Mouse (Mus musculus): Measurements from ENCODE around the gene Klrb1c. TPM values are rescaled to one million over a fixed set of nuclear protein-coding genes. Genes with fewer than 3 reads are reported as not detected.
"Not testable (repeated sequence)": the region's sequence is repeated elsewhere in the genome, so short reads cannot be mapped to it uniquely, and the experiment has no call there.

The Klrb1c gene
- polyA plus RNA-seq, 1 experiment from 2014 or later = 0.15 TPM

DNA sequence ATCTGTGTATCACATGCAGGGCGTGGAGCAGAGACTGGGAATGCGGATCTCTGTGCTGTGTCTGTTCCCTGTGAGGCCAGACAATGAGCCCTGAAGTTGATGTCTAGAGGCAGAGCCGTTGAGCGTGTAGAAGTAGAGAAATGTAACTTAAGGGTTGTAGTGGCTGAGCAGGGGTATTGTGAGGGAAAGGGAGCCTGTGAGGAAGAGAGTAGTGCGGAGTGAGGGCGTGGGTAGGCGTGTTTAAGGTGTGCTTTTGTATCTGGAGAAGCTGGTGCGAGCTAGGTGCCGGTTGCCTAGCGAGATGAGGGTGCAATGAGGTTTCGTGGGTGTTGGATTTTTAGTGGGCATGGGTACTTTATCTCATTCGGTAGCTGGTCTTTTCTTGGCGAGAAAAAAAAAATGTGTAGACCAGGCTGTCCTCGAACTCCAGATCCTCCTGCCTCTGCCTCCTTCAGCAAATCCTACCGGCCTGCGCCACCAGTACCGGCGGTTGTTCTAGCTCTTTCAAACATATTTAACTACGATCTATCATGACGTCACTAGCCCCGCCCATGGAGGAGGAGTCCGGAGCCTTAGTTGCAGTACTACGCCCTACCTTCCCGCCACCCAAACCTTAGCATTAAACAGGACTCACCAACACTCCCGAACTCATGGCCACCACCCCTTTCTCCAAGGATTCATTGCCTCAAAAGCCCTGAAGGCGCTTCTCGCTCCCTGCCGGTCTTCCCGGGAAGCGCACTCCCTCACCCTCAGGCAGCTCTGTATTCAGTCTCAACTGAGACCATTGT is 25.1 kb downstream of the Klrb1c start:
- Histone ChIP-seq H3K27ac (replicated peaks) (peak overlapping the region; percentile 60; the same call in 1 of the 2 replicates), H3K4me1 (peaks cover 10% of the 10 kb centered on the region), H3K36me3 (no peaks in the 10 kb centered on the region), H3K4me3 (peak overlapping the region; percentile 62), H3K4me2 (peak overlapping the region; percentile 82), H3K9ac (peak overlapping the region; percentile 82), H3K27me3 (replicated peaks) (no peaks in the 10 kb centered on the region), H3K9me3 (no peaks in the 10 kb centered on the region)
- peak; percentile 88 for ATAC-seq (ENCODE audit: extremely low read depth, insufficient number of reproducible peaks, low FRiP score, low TSS enrichment)
- WGBS = 2% methylated on average over 30 of the region's 30 CpGs

DNA sequence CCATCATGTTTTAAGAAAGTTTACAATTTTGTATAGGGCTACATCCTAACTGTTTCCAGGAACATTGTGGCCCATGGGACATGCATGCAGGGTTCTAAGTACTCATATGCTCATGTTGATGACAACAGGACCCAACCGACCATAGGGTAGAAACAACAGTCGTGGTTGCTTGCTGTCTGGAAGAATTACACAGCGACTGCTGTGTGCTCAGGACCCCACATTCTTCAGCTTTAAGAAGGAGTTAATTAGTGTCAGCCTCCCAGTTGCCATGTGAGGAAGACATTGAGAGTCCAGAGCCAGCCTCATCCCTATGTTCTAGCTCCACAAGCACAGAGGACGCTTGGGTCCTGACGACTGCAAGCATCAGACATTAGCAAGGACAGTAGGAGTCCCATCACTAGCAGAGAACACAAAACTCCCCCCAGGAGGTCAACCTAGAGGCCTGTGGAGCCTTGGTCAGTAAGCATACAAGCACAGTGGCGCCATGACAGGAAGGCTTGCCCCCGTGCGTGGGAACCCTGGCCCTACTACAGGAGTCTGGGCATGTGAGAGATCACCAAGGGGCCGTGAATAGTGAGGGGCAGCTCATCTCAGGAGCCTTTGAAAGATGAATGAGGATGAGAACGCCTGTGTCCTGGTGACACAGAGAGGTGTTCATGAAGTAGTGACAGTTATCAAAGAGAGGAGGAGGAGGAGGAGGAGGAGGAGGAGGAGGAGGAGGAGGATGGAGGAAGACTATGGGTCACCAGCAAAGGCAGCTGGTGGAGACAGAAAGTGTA is 25.9 kb downstream of the Klrb1c start:
- H3K9ac ChIP-seq = peak overlapping the region; percentile 82
- ATAC-seq (ENCODE audit: extremely low read depth, insufficient number of reproducible peaks, low FRiP score, low TSS enrichment); H3K27ac ChIP-seq (replicated peaks); H3K36me3 ChIP-seq; H3K27me3 ChIP-seq (replicated peaks); H3K9me3 ChIP-seq: not testable (repeated sequence)
- WGBS = 73% methylated on average over 9 of the region's 10 CpGs
- H3K4me2 ChIP-seq = peak overlapping the region; percentile 82
- peaks cover 10% of the 10 kb centered on the region for H3K4me1 ChIP-seq
- peak overlapping the region; percentile 62 for H3K4me3 ChIP-seq

DNA sequence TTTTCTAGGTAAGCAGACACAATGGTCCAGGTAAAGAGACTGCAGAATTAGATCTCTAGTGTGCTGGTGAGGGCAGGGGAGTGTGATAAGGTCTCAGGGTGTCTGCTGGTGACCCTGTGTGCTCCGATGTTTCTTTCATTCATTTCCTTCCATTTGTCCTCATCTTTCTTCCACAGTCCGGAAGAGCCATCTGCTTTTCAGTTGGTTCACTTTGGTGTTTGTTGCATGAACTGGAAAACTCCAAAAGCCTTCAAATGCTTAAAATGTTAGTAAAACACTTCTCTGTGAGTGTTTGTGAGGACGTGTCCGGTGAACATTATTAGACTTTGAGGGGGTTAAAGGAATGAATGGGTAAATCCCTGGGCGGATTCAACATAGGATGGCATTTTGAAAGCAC is 27.9 kb downstream of the Klrb1c start:
- ATAC-seq (ENCODE audit: extremely low read depth, insufficient number of reproducible peaks, low FRiP score, low TSS enrichment) = no peak
- Histone ChIP-seq H3K9me3 (no peaks in the 10 kb centered on the region), H3K27me3 (replicated peaks) (no peaks in the 10 kb centered on the region), H3K4me1 (peaks cover 8% of the 10 kb centered on the region), H3K27ac (replicated peaks) (no peak overlapping the region), H3K9ac (peak overlapping the region; percentile 73), H3K4me2 (peak overlapping the region; percentile 65), H3K4me3 (peak overlapping the region; percentile 75), H3K36me3 (no peaks in the 10 kb centered on the region)
- 50% methylated on average over 5 of the region's 5 CpGs for WGBS

DNA sequence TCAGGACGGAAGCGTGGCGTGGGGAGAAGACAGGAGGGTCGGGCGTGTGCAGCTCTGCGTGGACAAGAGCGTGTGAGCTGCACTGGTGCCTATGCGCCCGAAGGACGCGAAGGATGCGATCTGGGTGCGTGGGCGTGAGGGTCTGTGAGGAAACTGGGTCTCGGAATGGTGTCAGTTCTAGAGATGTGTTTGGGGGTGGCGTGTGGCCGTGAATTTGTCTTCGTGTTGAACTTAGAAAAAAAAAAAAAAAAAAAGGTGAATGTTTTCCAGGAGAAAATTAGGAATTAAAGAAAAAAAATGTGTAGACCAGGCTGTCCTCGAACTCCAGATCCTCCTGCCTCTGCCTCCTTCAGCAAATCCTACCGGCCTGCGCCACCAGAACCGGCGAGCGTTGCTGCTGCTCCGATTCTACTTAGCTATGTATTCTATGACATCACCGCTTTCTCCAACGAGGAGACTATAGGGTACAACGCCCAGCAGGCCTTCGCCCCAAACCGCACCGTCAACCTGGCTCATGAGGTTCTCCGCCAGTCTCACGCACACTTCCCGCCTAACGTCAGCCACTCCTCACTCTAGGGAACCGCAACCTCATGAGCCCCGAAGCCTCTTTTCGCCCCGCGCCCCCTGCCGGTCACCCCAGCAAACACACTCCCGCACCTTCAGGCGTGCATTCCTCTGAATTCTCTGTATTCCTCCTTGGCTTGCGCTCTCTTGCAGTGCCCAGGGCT is 28.4 kb downstream of the Klrb1c start:
- peak overlapping the region; percentile 78 for H3K27ac ChIP-seq (replicated peaks)
- WGBS = 2% methylated on average over 44 of the region's 44 CpGs
- peak; percentile 60 for ATAC-seq (ENCODE audit: extremely low read depth, insufficient number of reproducible peaks, low FRiP score, low TSS enrichment)
- peak overlapping the region; percentile 65 for H3K4me2 ChIP-seq
- H3K9me3 ChIP-seq; H3K27me3 ChIP-seq (replicated peaks); H3K4me1 ChIP-seq; H3K36me3 ChIP-seq: not testable (repeated sequence)
- H3K9ac ChIP-seq = peak overlapping the region; percentile 85
- H3K4me3 ChIP-seq = peak overlapping the region; percentile 75

DNA sequence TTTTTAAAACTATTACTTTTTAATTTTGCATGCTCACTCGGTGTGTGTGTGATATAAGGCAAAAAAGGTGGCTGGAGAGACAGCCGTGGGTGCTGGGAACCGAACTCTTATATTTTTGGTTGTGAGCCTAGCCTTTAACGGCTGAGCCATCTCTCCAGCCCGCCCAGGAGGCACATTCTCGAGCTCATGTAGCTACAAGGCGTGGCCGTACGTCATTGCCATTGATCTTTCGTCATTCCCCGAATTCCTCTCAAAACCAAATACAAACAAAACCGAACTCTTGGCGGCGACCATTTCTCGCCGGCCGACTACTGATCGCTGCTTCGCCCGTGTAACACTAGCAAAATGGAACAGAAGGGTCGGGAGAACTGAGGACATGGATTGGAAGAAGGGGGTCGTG is 29.0 kb downstream of the Klrb1c start:
- H3K4me3 ChIP-seq = peak overlapping the region; percentile 75
- not testable (repeated sequence) for ATAC-seq (ENCODE audit: extremely low read depth, insufficient number of reproducible peaks, low FRiP score, low TSS enrichment)
- WGBS = 1% methylated on average over 22 of the region's 22 CpGs

DNA sequence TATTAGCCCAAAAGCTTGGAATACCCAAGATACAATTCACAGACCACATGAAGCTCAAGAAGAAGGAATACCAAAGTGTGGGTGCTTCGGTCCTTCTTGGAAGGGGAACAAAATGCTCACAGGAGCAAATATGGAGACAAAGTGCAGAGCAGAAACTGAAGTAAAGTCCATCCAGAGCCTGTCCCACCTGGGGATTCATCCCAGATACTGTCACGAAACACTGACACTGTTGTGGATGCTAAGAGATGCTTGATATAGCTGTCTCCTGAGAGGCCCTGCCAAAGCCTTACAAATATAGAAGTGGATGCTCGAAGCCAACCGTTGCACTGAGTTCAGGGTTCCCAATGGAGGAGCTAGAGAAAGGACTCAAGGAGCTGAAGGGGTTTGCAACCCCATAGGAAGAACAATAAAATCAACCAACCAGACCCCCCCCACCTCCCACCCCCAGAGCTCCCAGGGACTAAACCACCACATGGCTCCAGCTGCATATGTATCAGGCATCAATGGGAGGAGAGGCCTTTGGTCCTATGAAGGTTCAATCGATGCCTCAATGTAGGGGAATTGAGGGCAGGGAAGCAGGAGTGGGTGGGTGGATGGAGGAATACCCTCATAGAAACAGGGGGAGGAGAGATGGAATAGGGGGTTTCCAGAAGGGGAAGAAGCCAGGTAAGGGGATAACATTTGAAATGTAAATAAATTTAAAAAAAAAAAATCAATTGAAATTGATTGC is 29.6 kb downstream of the Klrb1c start:
- no peak overlapping the region for H3K27ac ChIP-seq (replicated peaks)
- H3K4me1 ChIP-seq = peaks cover 7% of the 10 kb centered on the region; the same call in 1 of the 2 replicates
- ATAC-seq (ENCODE audit: extremely low read depth, insufficient number of reproducible peaks, low FRiP score, low TSS enrichment) = no peak
- no peak overlapping the region for H3K9ac ChIP-seq
- no peaks in the 10 kb centered on the region for H3K27me3 ChIP-seq (replicated peaks)
- H3K4me2 ChIP-seq = peak overlapping the region; percentile 65
- H3K4me3 ChIP-seq = peak overlapping the region; percentile 75
- no peaks in the 10 kb centered on the region for H3K9me3 ChIP-seq
- no peaks in the 10 kb centered on the region for H3K36me3 ChIP-seq
- 75% methylated on average over 5 of the region's 5 CpGs for WGBS

More for the DNA sequence above, 29.0 kb downstream of the Klrb1c start:
- not testable (repeated sequence) for H3K4me1 ChIP-seq; H3K27me3 ChIP-seq (replicated peaks); H3K36me3 ChIP-seq; H3K9me3 ChIP-seq
- Histone ChIP-seq H3K9ac (peak overlapping the region; percentile 85), H3K4me2 (peak overlapping the region; percentile 65), H3K27ac (replicated peaks) (peak overlapping the region; percentile 78)

DNA sequence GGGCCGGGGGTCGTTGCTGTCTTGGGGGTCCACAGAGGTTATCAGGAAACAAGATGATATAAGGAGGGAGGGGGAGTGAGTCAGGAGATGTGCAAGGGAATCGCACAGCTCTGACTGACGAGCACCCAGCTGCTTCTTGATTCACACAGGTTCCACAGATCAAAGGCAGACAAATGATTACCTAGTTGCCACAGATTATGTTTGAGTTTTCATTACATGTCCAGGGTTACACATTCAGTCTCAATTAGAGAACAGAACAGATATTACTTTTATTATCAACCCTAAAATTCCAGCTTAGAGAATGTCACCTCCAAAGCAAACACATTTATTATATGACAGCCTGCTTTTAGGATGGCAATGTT is 33.6 kb downstream of the Klrb1c start:
- not testable (repeated sequence) for H3K9me3 ChIP-seq; H3K36me3 ChIP-seq; H3K4me2 ChIP-seq; H3K4me3 ChIP-seq; ATAC-seq (ENCODE audit: extremely low read depth, insufficient number of reproducible peaks, low FRiP score, low TSS enrichment); H3K9ac ChIP-seq; H3K4me1 ChIP-seq; H3K27me3 ChIP-seq (replicated peaks); H3K27ac ChIP-seq (replicated peaks)
- 34% methylated on average over 4 of the region's 4 CpGs for WGBS

DNA sequence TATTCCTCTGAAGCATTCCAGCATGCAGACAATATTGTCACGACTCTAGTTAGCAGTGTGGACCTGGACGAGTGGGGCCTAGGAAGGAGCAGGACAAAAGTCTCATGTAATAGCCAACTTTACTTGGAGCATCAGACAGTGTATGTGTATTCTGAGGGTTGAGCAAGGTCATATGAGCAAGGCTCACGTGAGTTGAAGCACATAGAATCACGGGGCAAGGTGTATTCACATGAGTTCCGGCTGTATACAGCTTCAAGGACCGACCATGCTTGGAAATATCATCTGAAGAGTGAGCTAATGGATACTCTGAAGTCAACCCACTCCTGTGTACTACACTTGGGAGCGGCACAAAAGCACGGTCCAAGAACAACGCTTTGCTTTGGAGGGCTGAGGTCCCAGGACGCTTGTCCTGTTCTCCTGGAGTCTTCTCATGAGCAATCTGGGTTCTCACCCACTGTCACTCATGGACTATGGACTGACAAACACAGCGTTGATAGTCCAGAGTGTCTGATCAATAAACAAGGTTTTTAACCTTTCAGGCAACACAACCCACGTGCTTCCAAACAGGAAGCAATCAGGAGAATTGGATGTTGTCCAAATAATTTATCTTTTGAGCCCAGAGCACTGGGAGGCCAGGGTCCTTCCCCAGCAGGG is 34.1 kb downstream of the Klrb1c start:
- WGBS = 67% methylated on average over 12 of the region's 12 CpGs

DNA sequence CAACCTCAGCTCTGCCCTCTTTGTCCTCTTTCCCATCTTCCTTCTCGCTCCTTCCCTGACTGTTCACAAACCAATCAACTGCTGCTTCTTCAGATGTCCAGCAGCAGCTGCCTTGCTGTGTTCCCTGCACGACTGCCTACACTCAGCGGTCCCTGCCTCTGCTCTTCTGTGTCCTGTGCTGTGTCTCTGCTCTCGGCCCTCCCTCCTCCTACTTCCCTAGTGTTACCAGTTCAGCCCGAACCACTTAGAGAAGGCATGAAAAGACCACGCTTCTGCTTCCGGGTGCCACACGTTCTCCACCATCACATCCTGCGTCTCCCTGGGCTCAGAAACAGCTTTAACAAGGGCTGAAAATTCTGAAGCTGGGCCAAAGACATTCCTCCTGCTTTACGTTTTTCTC is 34.8 kb downstream of the Klrb1c start:
- ATAC-seq (ENCODE audit: extremely low read depth, insufficient number of reproducible peaks, low FRiP score, low TSS enrichment); H3K27me3 ChIP-seq (replicated peaks); H3K9me3 ChIP-seq; H3K36me3 ChIP-seq; H3K4me1 ChIP-seq: not testable (repeated sequence)
- Histone ChIP-seq H3K4me2 (peak overlapping the region; percentile 53), H3K27ac (replicated peaks) (peak overlapping the region; percentile 54), H3K4me3 (peak overlapping the region; percentile 26), H3K9ac (peak overlapping the region; percentile 54)
- 27% methylated on average over 10 of the region's 10 CpGs for WGBS

More for the DNA sequence above, 34.1 kb downstream of the Klrb1c start:
- H3K4me3 ChIP-seq = 0 out of 2 replicates have a peak overlapping the region, but pooled peaks have one; percentile 26
- H3K4me2 ChIP-seq = peak overlapping the region; percentile 53
- not testable (repeated sequence) for H3K36me3 ChIP-seq; ATAC-seq (ENCODE audit: extremely low read depth, insufficient number of reproducible peaks, low FRiP score, low TSS enrichment); H3K9me3 ChIP-seq; H3K27me3 ChIP-seq (replicated peaks); H3K9ac ChIP-seq; H3K4me1 ChIP-seq
- peak overlapping the region; percentile 54; the same call in 1 of the 2 replicates for H3K27ac ChIP-seq (replicated peaks)

DNA sequence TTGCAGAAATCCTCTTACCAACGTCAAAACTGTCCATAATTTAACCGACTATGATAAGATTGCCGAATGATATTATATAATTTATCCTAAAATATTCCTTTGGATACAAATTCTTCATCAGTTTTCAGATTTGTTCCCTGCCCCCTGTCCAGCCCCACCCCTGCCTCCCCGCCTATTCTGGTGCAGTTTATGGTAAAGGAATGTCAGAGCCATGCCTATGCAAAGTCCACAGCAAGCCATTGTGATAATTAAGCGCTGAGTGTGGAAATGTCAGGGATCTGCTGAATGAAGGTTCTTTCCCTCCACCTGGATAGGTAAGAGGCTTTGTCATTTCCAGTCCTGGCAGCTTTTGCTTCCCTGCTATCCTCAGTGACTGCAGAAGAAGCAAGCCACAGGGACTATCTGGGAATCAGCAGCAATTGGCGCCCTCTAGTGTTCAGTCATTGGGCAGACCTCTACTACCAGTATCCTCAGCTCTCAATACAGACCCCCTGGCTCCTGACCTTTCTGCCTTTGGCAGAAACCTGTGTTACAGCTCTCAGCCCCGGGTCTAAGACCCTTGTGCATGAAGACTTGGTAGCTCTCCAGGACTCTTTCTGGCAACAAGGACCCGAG is 35.3 kb downstream of the Klrb1c start:
- not testable (repeated sequence) for H3K36me3 ChIP-seq; H3K27me3 ChIP-seq (replicated peaks); H3K4me1 ChIP-seq; H3K9me3 ChIP-seq
- peak overlapping the region; percentile 54; the same call in 1 of the 2 replicates for H3K9ac ChIP-seq
- H3K4me2 ChIP-seq = peak overlapping the region; percentile 53
- 36% methylated on average over 8 of the region's 8 CpGs for WGBS
- H3K27ac ChIP-seq (replicated peaks) = peak overlapping the region; percentile 54; the same call in 1 of the 2 replicates
- peak; percentile 70; the same call in 1 of the 2 replicates for ATAC-seq (ENCODE audit: extremely low read depth, insufficient number of reproducible peaks, low FRiP score, low TSS enrichment)
- H3K4me3 ChIP-seq = peak overlapping the region; percentile 26; the same call in 1 of the 2 replicates

Data from heart, embryonic 13.5 days (tissue).